Mouse (Mus musculus): Measurements from ENCODE around the gene Musk.

The Musk gene

GRCm38 (mm10) chr4:58419225-58419624, 133.5 kb downstream of the Musk start:
- no peak for DNase-seq

GRCm38 (mm10) chr4:58423276-58423930, 137.6 kb downstream of the Musk start:
- no peak for DNase-seq

Measured in liver (tissue).